Mouse (Mus musculus): ENCODE data around the gene Stat5b.

Gene Stat5b

DNA sequence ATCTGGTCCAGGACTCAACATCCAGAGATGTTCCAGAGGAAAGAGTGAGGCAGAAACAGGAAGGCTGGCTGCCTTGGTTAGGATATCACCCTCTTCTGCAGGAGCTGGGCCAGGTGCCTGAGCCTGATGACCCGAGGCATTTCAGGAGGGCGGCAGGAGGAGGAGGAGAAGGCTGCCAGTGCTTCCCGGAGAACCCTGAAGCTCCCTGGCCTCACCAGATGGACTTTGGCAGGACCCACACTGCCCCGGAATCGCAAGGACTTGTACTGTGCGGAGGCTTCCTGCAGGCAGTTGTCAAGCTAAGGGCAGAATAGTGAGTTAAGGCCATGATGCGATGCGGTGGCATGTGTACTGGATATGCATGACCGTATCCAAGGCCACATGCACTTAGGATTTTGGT lies 83.8 kb downstream of the Stat5b start:
- no peak for DNase-seq (ENCODE audit: low spot score)

DNA sequence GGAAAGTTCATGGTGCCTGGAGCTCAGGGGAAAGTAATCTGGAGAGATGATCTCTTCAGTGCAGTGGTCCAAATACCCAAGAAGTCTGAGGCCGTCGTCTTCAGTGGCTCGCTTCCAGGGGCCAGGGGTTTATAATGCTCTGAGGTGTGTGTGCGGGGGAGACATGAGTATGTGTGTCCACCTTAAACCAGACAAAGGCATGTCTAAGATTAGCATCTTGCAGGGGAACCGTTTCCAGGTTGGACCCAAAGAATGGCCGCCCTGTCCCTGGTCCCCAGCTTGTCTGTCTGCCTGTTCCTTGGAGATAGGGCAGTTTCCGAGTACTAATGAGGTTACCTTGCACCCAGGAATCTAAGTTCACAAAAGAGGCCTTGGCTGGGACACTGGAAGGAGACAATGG lies 87.7 kb downstream of the Stat5b start, which contains the start of gene Hcrt:
Gene Hcrt (minus strand): TSS at position 101 of the 400 bp plus-strand sequence.
- DNase-seq (ENCODE audit: low spot score), result no peak

DNA sequence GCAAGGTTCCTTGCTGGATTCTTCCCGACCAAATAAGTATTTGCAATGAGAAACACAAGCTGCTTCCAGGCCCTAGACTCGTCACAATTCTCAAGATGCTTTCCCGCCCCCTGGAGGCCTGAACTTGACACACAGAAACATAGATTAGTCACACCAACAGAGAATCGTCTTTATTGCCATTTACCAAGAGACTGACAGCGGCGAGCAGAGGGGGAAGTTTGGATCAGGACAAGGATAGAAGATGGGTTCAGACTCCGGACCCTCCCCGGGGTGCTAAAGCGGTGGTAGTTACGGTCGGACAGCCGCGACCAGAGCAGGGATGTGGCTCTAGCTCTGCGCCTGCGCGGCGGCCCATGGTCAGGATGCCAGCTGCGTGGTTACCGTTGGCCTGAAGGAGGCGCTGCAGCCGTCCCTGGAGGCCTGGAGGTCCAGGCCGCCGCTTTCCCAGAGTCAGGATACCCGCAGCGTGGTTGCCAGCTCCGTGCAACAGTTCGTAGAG lies 88.9 kb downstream of the Stat5b start:
- DNase-seq (ENCODE audit: low spot score), result peak; percentile 85

DNA sequence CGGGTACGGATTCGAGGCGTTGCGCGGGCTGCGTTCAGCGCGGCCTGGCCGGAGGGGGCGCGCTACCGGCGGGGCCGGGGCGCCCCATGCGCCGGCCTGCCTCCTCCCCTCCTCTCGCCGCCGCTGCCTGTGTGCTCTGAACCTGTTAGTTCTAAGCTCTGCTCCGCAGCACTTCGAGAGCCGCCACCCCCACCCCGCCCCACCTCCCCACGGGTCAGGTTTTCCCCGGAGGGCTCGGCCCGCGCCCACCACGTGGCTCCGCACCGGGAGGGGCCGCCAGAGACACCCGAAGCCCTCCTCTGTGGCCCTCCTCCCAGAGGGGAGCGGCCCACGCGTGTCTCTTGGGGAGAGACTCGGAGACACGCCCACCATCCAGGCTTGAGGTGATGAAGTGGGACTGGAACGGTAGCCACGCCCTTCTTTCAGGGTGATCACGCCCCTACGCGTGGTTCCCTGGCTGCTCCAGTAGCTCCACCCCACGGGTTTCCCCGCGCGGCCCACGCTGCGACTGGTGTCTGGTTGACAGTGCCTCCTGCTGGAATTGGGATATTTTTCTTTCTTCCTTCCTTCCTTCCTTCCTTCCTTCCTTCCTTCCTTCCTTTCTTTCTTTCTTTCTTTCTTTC lies 90.8 kb downstream of the Stat5b start, which contains the start of gene Kcnh4:
Gene Kcnh4 (minus strand): TSS at position 332 of the 623 bp plus-strand sequence.
- peak; percentile 35 for DNase-seq (ENCODE audit: low spot score)

DNA sequence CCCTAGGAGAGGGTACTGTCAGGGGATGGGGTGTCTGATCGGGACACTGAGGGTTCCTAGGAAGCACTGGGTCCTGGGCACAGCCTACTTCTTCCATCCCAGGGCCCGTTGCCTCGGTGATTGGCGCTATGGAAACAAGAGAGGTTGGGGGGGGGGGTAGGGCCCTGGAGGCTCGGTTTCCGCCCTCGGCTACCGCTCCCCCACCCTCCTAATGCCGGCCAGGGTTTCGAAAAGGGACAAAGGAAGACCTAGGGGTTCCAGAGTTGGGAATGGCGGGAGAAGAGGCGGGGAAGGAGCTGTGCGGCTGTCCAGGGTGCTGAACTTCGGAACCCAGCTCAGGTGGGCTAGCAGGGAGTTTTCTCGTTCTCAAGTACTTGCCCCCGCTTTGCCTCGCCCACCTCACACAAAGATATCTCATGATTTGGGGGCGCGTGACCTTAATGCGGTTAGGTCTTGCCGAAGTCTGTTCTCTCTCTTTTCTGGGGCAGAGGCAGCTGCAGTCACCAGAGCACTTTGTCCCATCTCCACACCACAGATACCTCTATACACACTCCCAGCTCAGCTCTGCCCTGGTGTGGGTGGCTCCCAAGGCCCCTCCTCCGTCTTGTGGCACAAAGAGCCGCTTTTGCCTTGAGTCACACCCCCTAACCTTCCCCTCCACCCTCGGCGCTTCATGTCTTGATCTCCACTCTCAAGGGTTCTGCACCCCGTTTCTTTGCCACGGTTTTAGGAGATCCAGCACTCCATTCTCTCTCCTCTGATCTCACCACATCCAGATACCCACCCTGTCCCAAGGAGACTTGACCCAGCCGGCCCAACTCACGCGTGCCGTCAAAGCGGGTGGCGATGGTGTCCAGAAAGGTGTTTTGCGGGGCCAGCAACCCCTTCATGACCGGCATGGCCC lies 91.6 kb downstream of the Stat5b start:
- peak; percentile 69 for DNase-seq (ENCODE audit: low spot score)

DNA sequence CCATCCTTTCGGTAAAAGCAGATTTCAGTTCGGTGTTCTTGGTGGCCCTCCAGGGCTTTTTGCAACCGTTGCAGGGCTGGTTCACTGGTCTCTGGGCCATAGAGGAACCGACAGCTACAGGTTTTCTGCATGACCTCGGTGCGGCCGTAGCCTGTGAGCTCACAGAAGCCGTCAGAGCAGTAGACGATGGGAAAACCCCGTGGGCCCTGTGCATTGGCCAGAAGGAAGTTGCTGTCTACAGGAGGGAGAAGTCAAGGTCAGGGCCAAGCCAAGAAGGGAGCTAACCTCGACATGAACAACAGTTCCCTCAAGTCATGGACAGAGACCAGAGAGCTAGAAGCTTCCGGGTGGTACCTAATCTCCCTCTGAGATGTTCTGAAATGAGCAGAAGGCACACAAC lies 93.0 kb downstream of the Stat5b start:
- no peak for DNase-seq (ENCODE audit: low spot score)

DNA sequence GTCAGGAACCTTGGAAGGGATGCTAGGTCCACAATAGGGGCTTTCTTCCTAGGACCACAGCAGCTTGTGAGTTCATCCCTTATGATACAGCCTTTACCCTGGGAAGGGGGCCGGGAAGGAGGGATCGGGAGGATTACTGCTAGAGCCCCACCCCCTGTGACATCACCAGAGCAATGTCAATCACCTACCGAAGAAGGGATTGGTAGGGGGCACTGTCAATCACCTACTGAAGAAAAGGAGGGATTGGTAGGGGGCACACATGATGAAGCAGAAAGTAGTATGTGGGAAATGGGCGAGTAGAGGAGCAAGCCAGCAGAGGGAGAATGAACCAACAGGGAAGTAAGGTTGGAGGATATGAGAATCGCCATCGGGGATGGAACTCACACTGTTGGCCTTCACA lies 94.0 kb downstream of the Stat5b start:
- DNase-seq (ENCODE audit: low spot score), result no peak

DNA sequence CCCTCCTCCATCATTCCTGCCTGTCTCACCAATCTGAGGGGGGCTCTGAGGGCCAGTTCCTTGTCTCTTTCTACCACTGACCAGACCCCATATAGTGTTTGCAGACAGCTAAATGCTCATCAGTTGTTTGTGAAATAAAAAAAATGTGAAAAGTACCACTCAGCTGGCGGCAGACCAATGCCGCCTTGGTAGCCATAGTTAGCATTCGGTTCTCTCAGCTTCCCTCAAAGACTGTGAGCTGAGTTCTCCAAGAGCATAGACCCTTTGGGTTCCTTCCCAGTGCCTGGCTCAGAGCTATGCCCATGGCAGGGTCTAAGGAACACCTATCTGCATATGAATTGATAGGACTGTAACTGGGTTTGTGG lies 95.8 kb downstream of the Stat5b start:
- DNase-seq (ENCODE audit: low spot score), result no peak

DNA sequence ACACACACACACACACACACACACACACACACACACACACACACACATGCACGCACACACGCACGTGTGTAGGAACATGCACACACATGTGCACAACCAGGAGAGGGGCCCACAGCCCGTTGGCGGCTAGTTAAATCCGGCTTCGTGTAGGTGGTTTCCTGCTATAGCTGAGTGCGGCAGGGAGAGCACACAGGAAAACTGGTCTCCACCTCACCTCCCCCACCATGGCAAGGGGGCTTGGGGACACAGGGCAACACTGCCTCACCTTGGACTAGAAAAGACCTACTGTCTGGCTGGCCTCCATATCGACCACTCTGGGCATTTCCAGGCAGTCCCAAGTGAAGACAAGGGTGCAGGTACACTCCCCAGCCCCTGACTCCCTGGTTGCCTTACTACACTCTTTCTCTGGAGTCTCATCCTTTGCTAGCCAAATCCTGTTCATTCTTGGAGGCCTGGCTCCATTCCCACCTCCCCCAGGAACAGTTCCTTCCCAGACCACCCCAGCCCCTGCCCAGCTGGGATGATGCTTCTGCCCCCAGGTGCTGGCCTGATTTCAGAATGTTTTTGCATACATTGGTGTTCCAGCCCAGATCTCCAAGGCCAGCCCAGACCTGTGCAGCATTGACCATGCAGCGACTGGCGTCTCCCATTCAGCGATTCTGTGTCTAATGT lies 96.4 kb downstream of the Stat5b start:
- no peak for DNase-seq (ENCODE audit: low spot score)

DNA sequence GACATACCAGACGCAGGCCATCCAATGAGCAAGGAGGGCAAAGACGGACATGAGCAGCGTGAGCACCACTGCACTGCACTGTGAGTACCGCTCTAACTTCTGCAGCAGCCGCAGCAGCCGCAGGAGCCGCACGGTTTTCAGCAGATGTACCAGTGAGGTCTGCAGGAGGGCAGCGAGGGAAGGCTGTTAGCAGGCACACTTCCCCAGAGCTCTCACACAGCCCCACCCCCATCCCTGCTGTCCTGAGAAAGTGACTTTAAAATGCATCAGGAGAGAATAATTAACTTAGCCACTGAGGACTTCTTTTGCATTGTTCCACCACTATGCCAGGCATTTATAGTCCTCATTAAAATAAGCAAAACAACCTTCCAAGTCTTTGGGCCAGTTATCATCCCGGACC lies 98.2 kb downstream of the Stat5b start:
- no peak for DNase-seq (ENCODE audit: low spot score)

DNA sequence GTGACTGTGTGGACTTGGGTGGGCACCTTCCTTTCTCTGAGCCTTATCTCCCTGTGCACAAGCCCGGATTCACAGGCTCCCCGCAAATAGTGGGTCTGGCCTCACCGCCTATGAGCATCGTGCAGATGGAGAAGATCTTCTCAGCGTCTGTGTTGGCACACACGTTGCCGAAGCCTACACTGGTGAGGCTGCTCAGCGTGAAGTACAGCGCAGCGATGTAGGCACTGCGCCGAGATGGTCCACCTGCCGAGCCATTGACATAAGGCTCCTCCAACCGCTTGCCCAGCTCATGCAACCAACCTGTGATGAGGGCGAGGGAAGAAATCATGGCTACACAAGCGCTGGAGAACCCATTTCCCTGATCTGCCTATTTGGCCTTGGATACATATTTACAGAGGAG lies 100.4 kb downstream of the Stat5b start:
- no peak for DNase-seq (ENCODE audit: low spot score)

DNA sequence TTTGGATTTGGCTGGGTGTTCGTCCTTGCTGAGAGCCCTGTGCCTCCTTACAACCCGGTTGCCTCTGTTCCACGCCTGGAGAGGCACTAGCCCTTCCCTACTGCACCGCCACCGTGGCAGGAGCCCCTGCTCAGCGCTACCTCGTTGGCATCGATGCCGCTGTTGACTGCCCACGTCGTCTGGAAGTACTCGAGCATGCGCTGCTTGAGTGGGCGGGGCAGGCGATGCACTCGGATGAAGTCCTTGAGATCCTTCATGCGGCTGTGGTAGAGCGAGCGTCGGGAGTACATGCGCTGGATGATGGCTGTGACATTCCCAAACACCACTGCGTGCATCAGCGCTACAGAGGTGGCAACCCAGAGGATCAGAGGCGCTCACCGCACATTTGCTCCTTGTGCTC lies 101.1 kb downstream of the Stat5b start:
- DNase-seq (ENCODE audit: low spot score), result no peak

DNA sequence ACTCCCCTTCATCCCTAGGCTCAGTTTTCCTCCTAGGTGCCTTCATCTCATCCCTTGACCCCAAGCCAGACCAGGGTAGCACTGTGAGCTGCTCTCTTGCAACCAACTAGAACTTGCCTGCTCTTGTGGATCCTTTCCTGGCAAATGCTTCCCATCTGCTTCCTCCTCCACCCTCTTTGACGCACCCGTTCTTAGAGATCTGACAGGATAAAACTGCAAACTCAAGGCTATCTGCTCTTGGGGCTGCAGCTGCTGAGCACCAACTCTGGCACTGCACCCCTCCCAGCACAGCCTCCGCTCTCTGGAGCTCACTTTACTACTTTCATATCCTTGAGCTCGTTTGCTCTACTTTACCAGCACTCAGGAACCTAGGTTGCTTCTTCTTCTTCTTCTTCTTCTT lies 101.9 kb downstream of the Stat5b start:
- no peak for DNase-seq (ENCODE audit: low spot score)

DNA sequence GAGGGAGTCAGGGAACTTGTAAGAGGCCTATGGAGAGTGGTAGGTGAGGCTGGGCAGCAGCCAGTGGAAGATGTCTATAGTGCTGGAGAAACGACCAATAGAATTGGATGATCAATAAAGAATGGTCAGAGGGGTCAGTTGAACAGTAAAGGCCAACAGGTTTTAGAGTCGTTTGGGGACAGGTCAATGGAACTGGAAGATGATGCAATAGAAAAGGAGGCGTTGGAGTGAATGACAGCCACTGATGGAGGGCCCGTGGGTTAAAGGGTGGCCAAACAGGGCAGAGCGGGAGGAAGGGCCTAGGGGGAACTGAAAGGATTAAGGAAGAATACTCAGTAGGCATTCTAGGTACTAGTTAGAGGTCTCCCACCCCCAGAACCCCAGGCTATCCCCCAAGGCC lies 103.4 kb downstream of the Stat5b start:
- DNase-seq (ENCODE audit: low spot score), result no peak

DNA sequence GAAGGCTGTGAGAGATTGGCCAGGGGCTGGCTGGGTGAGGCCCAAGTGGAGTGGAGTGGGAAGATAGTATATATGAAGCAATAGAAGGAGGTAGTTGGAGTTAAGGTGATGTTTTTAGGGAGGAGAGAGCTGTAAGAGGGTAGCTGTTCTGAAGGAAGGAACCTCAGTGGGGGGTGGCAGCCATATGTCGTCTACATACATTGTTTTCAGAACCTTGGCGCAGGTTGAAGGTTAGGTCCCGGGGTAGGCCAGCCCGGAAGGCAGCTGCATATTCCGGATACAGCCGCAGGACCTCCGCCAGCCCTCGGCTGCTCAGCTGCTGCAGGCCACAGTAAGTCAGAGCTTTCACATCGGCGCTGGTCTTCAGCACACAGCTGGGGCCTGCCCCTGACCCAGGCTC lies 104.0 kb downstream of the Stat5b start:
- DNase-seq (ENCODE audit: low spot score), result no peak

DNA sequence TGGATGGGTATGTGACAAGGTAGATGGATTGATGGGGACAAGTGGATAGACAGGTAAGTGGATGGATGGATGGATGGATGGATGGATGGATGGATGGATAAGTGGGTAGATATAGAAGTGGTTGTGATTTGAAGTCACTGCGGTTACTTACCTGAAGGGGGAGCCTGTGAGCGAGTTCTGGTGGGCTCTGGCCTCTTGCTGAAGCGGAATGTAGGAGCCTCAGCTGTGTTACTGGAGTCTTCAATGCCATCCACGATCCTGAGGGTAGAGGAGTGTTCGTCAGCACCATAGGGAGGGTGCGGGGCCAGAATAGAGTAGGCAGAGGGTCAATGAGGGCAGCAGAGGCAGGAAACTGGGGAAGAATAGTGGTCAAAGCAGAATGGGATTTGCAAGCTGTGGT lies 105.4 kb downstream of the Stat5b start:
- DNase-seq (ENCODE audit: low spot score), result peak; percentile 36

DNA sequence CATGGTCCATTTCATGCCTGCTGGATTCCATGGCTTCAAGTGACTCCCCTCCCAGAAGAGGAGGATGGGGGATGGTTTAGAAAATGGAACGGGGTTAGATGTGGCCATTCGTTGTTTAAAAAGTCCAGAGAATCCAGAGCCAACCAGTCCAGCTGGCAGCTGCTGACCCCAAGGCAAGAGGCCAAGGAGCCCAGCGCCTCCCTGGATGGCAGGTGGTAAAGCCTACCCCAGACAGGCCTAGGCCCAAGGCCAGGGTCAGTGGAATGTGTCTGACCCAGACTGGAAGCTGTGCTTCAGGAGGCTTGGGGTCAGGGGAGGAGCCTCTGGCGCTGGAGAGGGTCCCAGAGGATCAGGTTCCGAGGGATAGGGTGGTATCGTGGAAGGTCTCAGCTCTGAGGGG lies 109.2 kb downstream of the Stat5b start:
- no peak for DNase-seq (ENCODE audit: low spot score)

DNA sequence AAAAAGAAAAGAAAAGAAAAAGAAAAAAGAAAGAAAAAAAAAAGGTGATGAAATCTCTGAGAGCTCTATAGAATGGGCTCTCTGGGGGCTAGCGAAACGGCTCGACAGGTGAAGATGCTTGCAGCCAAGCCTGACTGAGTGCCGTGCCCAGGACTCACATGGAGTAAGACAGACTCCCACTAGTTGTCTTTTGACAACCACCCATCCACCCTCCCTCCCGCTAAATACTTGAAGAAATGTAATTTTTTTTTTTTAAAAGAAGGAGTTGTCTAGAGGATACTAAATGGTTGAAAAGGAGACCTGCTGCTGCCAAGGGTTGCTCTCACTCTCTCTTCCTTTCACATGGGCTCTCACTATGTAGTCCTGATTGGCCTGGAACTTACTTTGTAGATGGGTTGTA lies 111.8 kb downstream of the Stat5b start:
- no peak for DNase-seq (ENCODE audit: low spot score)

DNA sequence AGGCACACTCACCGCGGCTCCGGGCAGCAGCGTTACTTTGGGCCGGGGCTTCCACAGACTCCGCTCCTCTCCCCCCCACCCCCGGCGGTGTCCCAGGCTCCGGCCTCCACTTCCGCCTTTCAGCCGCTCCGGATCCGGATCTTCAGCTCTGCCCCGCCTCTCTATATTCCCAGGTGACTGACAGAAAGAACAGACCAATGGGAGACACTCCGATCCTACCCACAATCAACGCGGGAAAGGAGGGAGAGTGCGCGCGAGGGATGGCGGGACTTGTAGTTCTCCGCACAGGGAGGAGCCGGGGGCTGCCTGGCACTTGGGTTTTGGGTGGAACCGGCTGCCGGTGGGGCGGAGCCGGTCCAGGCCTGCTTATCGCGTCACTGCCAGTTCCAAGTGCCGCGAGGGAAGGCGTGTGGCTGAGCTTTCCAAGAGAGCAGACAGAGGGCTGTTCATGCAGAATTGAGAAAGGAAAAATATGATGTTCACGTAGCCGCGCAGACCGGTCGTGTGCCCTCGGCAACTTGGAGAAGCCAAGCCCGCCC lies 112.4 kb downstream of the Stat5b start, which contains the start of gene Rab5c:
Gene Rab5c (minus strand): TSS at position 150 of the 539 bp plus-strand sequence.
- peak; percentile 98 for DNase-seq (ENCODE audit: low spot score)

DNA sequence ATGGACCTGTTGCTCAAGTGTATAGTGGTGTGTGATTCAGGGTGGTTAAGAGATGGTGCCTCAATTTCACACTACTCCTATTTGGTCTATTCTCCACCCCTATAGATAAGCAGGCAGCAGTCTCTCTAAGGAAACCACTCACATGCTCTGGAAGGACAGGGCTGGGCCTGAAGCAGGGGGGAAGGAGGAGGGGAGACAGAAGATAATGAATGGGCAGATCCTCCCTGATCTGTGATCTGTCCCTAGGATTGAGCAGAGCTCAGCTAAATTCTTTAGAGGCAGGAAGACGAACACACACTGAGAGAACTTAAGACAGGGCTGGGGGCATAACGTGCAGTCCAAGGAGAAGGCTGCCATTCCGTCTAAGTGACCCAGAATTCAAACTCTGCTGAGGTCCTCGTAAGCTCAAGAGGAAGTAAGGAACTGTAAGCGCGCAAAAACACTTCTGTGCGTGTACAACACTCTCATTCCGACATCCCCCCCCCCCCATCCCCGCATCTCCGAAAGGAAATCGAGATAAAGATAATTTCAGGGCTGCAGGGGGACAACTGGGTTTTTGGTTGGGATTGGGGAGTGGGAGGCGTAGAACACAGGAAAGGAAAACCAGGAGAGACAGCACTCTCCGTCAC lies 113.3 kb downstream of the Stat5b start:
- no peak for DNase-seq (ENCODE audit: low spot score)

DNA sequence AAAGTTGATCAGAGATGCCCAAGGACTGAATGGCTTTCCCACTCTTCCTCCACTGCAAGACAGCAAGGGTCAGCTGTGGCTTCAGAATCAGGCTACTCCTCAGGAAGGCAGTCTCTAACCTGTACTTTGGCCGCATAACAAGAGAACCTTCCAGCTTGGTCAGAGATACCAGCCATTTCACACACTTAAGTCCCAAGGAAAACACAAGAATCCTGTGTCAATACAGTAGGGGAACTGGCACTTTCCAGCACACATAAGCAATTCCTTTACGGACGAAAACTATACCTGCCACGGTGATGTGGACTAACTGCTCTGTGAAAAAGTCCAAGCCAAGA lies 113.8 kb downstream of the Stat5b start:
- DNase-seq (ENCODE audit: low spot score), result no peak
